Mouse (Mus musculus): ENCODE measurements at regions not wholly inside any gene's neighbourhood (a gene's known extent, or its start where the extent isn't known, plus 50 kb on each side); places are given as distances from the start of the nearest gene placed in this dataset.

- TF ChIP-seq CTCF (IDR thresholded peaks at IDR 0.05 in 2 of 3, conservative IDR thresholded peaks at IDR 0.05 in 1 of 3; ENCODE audit: control insufficient read depth in 1 of 3, insufficient read depth in 1 of 3, low read depth in 2 of 3, low read length in 3 of 3, poor library complexity in 1 of 3, severe bottlenecking in 1 of 3) (no peak), POLR2AphosphoS5 (IDR thresholded peaks at IDR 0.05; ENCODE audit: borderline replicate concordance, low read depth, low read length) (no peak), ETS1 (IDR thresholded peaks at IDR 0.05; ENCODE audit: low read depth, low read length) (no peak), POLR2A (IDR thresholded peaks at IDR 0.05; ENCODE audit: control insufficient read depth in 1 of 2, insufficient read depth in 1 of 2, low read depth in 1 of 2, low read length in 2 of 2, poor library complexity in 1 of 2) (no peak), TAL1 (IDR thresholded peaks at IDR 0.05; ENCODE audit: low read length) (no peak), ZC3H11A (IDR thresholded peaks at IDR 0.05; ENCODE audit: low read depth, low read length) (no peak), MAX (IDR thresholded peaks at IDR 0.05; ENCODE audit: low read length) (no peak), ZNF384 (IDR thresholded peaks at IDR 0.05; ENCODE audit: low read depth, low read length) (no peak), GABPA (IDR thresholded peaks at IDR 0.05; ENCODE audit: low read depth, low read length) (no peak), GATA1 (IDR thresholded peaks at IDR 0.05; ENCODE audit: low read depth, low read length) (no peak), POLR2AphosphoS2 (IDR thresholded peaks at IDR 0.05; ENCODE audit: low read length) (no peak), USF1 (IDR thresholded peaks at IDR 0.05; ENCODE audit: low read depth, low read length) (no peak), BHLHE40 (IDR thresholded peaks at IDR 0.05; ENCODE audit: borderline replicate concordance, low read depth, low read length) (no peak)
Observed at GRCm38 (mm10) chr5:46150825-46151224, 293.4 kb upstream of the Lcorl start.
